Mouse (Mus musculus) cerebellum, adult 2 months (tissue): Measurements from ENCODE around the gene Clec3b.

Experiments used
- CTCF ChIP-seq: fragments of 200-500 bp; IDR thresholded peaks from 2 replicates; pipeline ENCODE4 v1.5.1; 2011; ENCODE audit warnings: low read depth, mild to moderate bottlenecking, control low read depth, low read length, moderate library complexity, borderline replicate concordance; ENCODE audit not compliant: insufficient read depth
- POLR2A ChIP-seq: fragments of 200-500 bp; IDR thresholded peaks from 2 replicates; pipeline ENCODE4 v1.6.1; 2011; ENCODE audit warnings: low read length, control low read depth, borderline replicate concordance; ENCODE audit not compliant: insufficient read depth

DNA sequence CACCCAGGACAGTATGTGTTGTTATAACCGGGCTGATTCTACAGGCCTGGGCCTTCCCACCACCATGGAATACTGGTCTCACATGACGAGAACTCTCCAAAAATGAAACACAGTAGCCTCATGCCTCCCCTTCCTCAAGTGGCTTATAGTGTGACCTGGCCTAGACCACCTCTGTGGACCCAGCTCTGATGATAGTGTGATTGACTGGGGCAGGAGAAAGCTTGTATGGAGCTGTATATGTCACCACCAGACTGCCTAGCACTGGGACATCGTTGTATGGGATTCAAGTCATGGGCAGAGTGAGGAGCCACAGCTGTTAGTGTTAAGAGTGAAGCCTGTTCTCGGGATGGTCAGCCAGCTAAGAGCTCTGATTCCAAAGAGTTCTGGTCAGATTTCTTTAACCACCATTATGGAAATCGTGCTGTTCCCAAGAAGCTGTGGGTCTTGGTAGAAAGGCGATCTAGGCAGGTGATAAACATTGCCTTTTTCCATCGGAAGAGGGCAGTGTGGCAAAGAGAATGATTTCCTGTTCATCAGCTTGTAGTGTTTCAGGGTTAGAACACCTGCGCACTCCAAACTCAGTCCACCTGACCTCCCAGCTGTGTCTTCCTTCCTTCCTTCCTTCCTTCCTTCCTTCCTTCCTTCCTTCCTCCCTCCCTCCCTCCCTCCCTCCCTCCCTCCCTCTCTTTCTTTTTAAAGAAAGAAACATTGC, 7.5 kb downstream of the Clec3b start:
- TF ChIP-seq POLR2A (no peak), CTCF (peak; percentile 52; the same call in 1 of the 2 replicates)
